Mouse (Mus musculus): ENCODE measurements around the gene Cbll1.

- no peak for TF ChIP-seq CTCF (IDR thresholded peaks at IDR 0.05)
- no peak for TF ChIP-seq EP300 (IDR thresholded peaks at IDR 0.05)
These were observed 54.6 kb downstream of the Cbll1 start for GRCm38 (mm10) chr12:31444827-31445226.
